Comparison of ENCODE assay signal across 20 mouse cellular contexts in genomic region chr9:58361956-58362355, GRCm38 (mm10). TPM values are rescaled to one million over a fixed set of nuclear protein-coding genes. Genes with fewer than 3 reads are reported as not detected.
DNase-seq lines count a peak whose midpoint lies in the region; TF ChIP-seq lines count a peak whose summit lies in the region.
"Had no signal": no experiment of that assay in that cellular context is flagged by ENCODE, and none has a peak within 500 bp of the region (broad histone marks: within the 10 kb centered on the region; RNA-seq: fewer than 3 reads in every experiment).

No protein-coding gene starts in this region.

- no peaks in the 10 kb centered on the region for H3K27me3 ChIP-seq in myocyte (ENCODE audit: control insufficient read depth, insufficient read depth, insufficient read length)
- H3K27me3 ChIP-seq: CH12.LX had no signal

- no peaks in the 10 kb centered on the region for H3K79me2 ChIP-seq in myocyte (ENCODE audit: control insufficient read depth, insufficient read depth)

- no peak for DNase-seq in liver
- DNase-seq: adrenal gland, adult 2 months; adrenal gland, adult 8-10 months; adrenal gland, postnatal 10 days; adrenal gland, postnatal 14 days; adrenal gland, postnatal 25 days; adrenal gland, postnatal 36 days; B cell, adult 2 months; cerebellum, adult 11 months; cerebellum, adult 11-12 months; cerebellum, adult 18-20 months; cerebellum, adult 2 months had no signal

- no peak overlapping the region for H3ac ChIP-seq in myocyte (ENCODE audit: control insufficient read depth, insufficient read length)

- no peak for TF ChIP-seq POLR2A in myocyte (IDR thresholded peaks at IDR 0.05; ENCODE audit: insufficient read length, low read depth)

- H3K36me3 ChIP-seq in myocyte (ENCODE audit: control insufficient read depth, insufficient read depth) = no peaks in the 10 kb centered on the region
- H3K36me3 ChIP-seq: G1E had no signal

- peak overlapping the region; percentile 22 for H3K4me2 ChIP-seq in myocyte (ENCODE audit: low read depth)

- no peak overlapping the region for H3K4me3 ChIP-seq in myocyte

TF ChIP-seq in myocyte, 11 proteins besides CTCF, POLR2A, EP300 and RAD21:
- TF ChIP-seq TCF12 (IDR thresholded peaks at IDR 0.05; ENCODE audit: insufficient read depth, poor library complexity, severe bottlenecking) (peak; percentile 46), USF1 (IDR thresholded peaks at IDR 0.05; ENCODE audit: low read depth) (no peak), CEBPB (IDR thresholded peaks at IDR 0.05; ENCODE audit: insufficient read depth, poor library complexity, severe bottlenecking) (no peak), MYOD1 (IDR thresholded peaks at IDR 0.05; ENCODE audit: control insufficient read depth in 1 of 3, insufficient read length in 2 of 3, low read depth in 2 of 3) (peak in 2 of 3 experiments; percentile 59 to 72), E2F4 (IDR thresholded peaks at IDR 0.05; ENCODE audit: insufficient read depth) (no peak), MYOG (IDR thresholded peaks at IDR 0.05; ENCODE audit: control insufficient read depth in 1 of 3, insufficient read depth in 1 of 3, insufficient read length in 2 of 3, low read depth in 2 of 3) (peak in 2 of 3 experiments; percentile 9 to 52)

RNA-seq across cellular contexts. Expression of gene Tbc1d21, which starts 8.3 kb away (rescaled TPM):
- polyA plus RNA-seq in myocyte (2012; fragmentation: generic; extraction: Trizol) = 0.32 TPM
- polyA plus RNA-seq: activated CD4-positive, CD25-positive, alpha-beta regulatory T cell, adult 4 months; adrenal gland, adult 2 months; brain, embryonic 14.5 days; C2C12; CD4-positive, CD25-positive, alpha-beta regulatory T cell, adult 4 months; cerebellum, adult 2 months; G1E; Patski had no signal

RNA-seq across cellular contexts. Expression of gene Loxl1, which starts 49.0 kb away (rescaled TPM):
- polyA plus RNA-seq in myocyte (2012; fragmentation: generic; extraction: Trizol) = 46.1 TPM
- polyA plus RNA-seq: activated CD4-positive, CD25-positive, alpha-beta regulatory T cell, adult 4 months; CD4-positive, CD25-positive, alpha-beta regulatory T cell, adult 4 months; G1E had no signal
